Mouse (Mus musculus) kidney, embryonic 14.5 days (tissue): Measurements from ENCODE around the gene Cmpk1. TPM values are rescaled to one million over a fixed set of nuclear protein-coding genes. Genes with fewer than 3 reads are reported as not detected.
A peak's percentile ranks its signal among the peaks of the same experiment; 100 is the strongest.

Source experiments
- ATAC-seq: fragments of 200-750 bp; cut with Nextera tagmentation; 2 replicates; pipeline ENCODE4 v1.8.0; 2017; ENCODE audit warnings: moderate number of reproducible peaks, mild to moderate bottlenecking, moderate TSS enrichment, moderate library complexity; ENCODE audit not compliant: low FRiP score, low TSS enrichment
- H3K27ac ChIP-seq: fragments of 300-500 bp; sonication (generic); 2 replicates; pipeline ENCODE4 v1.5.1; 2014; ENCODE audit warnings: low read depth, mild to moderate bottlenecking, low read length, moderate library complexity, mixed read lengths
- H3K27me3 ChIP-seq: fragments of 300-500 bp; sonication (generic); 2 replicates; pipeline ENCODE4 v1.6.1; 2014; ENCODE audit warnings: mild to moderate bottlenecking, low read length; ENCODE audit not compliant: control insufficient read depth, insufficient read depth
- H3K36me3 ChIP-seq: fragments of 300-500 bp; sonication (generic); 2 replicates; pipeline ENCODE4 v1.6.1; 2014; ENCODE audit warnings: low read length, mixed read lengths; ENCODE audit not compliant: control insufficient read depth, insufficient read depth
- H3K4me1 ChIP-seq: fragments of 300-500 bp; sonication (generic); 2 replicates; pipeline ENCODE4 v1.6.1; 2014; ENCODE audit warnings: low read length, mixed read lengths; ENCODE audit not compliant: control insufficient read depth, insufficient read depth
- H3K4me2 ChIP-seq: fragments of 300-500 bp; sonication (generic); replicated peaks from 2 replicates; pipeline ENCODE4 v1.6.1; 2014; ENCODE audit warnings: low read depth, mild to moderate bottlenecking, low read length
- H3K4me3 ChIP-seq: fragments of 300-500 bp; sonication (generic); 2 replicates; pipeline ENCODE4 v1.5.1; 2014; ENCODE audit warnings: mild to moderate bottlenecking, low read length
- H3K9ac ChIP-seq: fragments of 300-500 bp; sonication (generic); 2 replicates; pipeline ENCODE4 v1.6.1; 2014; ENCODE audit warnings: low read depth, mild to moderate bottlenecking, low read length, moderate library complexity
- H3K9me3 ChIP-seq: fragments of 300-500 bp; sonication (generic); 2 replicates; pipeline ENCODE4 v1.6.1; 2016; ENCODE audit warnings: low read length; ENCODE audit not compliant: control insufficient read depth
- WGBS: fragments of 180-500 bp; shearing (Covaris S2); extraction: QIAGEN DNeasy Blood & Tissue Kit; methylation state at CpG from one replicate; pipeline ENCODE4 v1.1.7; 2014; 5-methylcytosine and 5-hydroxymethylcytosine counted together
- polyA plus RNA-seq: library from polyadenylated mRNA; unstranded; fragments of >200 nt; fragmentation: Nextera tagmentation; extraction: Ambion mirVana; gene quantifications from 2 replicates; pipeline ENCODE4 v1.2.1, GENCODE M21; 2014

Gene Cmpk1
- polyA plus RNA-seq, 1 experiment from 2014 or later: 91.4 TPM

GRCm38 (mm10) chr4:114957403-114957802, 29.6 kb downstream of the Cmpk1 start:
- Histone ChIP-seq H3K4me1 (no peaks in the 10 kb centered on the region), H3K4me2 (no peak overlapping the region), H3K27me3 (no peaks in the 10 kb centered on the region), H3K4me3 (no peak overlapping the region), H3K27ac (no peak overlapping the region), H3K9me3 (no peaks in the 10 kb centered on the region), H3K9ac (no peak overlapping the region), H3K36me3 (peaks cover 8% of the 10 kb centered on the region)
- no peak for ATAC-seq

- no peaks in the 10 kb centered on the region for H3K9me3 ChIP-seq
- no peak overlapping the region for H3K4me3 ChIP-seq
- H3K36me3 ChIP-seq: no peaks in the 10 kb centered on the region; the same call in 1 of the 2 replicates
- no peaks in the 10 kb centered on the region for H3K27me3 ChIP-seq
- H3K4me1 ChIP-seq: no peaks in the 10 kb centered on the region
- no peak overlapping the region for H3K27ac ChIP-seq
- H3K9ac ChIP-seq: no peak overlapping the region
- 84% methylated on average over 3 of the region's 3 CpGs for WGBS
- ATAC-seq: peak; percentile 55
- H3K4me2 ChIP-seq: no peak overlapping the region
Observed at GRCm38 (mm10) chr4:114953172-114953571, 33.9 kb downstream of the Cmpk1 start.

GRCm38 (mm10) chr4:114947852-114948481, 39.1 kb downstream of the Cmpk1 start:
- no peak overlapping the region for H3K27ac ChIP-seq
- H3K4me3 ChIP-seq: no peak overlapping the region
- peaks cover 8% of the 10 kb centered on the region; the same call in 1 of the 2 replicates for H3K27me3 ChIP-seq
- 56% methylated on average over 7 of the region's 7 CpGs for WGBS
- no peaks in the 10 kb centered on the region for H3K4me1 ChIP-seq
- no peak for ATAC-seq
- no peak overlapping the region for H3K4me2 ChIP-seq
- no peaks in the 10 kb centered on the region for H3K36me3 ChIP-seq
- H3K9ac ChIP-seq: no peak overlapping the region
- no peaks in the 10 kb centered on the region for H3K9me3 ChIP-seq

GRCm38 (mm10) chr4:114947395-114947794, 39.6 kb downstream of the Cmpk1 start:
- no peak overlapping the region for H3K9ac ChIP-seq
- peaks cover 1% of the 10 kb centered on the region; the same call in 1 of the 2 replicates for H3K4me1 ChIP-seq
- no peak overlapping the region for H3K4me2 ChIP-seq
- H3K27me3 ChIP-seq: peaks cover 8% of the 10 kb centered on the region; the same call in 1 of the 2 replicates
- H3K4me3 ChIP-seq: no peak overlapping the region
- no peak overlapping the region for H3K27ac ChIP-seq
- no peaks in the 10 kb centered on the region for H3K36me3 ChIP-seq
- 27% methylated on average over 6 of the region's 6 CpGs for WGBS
- H3K9me3 ChIP-seq: no peaks in the 10 kb centered on the region
- ATAC-seq: peak; percentile 77

- Histone ChIP-seq H3K27me3 (peaks cover 8% of the 10 kb centered on the region; the same call in 1 of the 2 replicates), H3K4me3 (no peak overlapping the region), H3K4me2 (no peak overlapping the region), H3K9ac (no peak overlapping the region), H3K9me3 (no peaks in the 10 kb centered on the region), H3K36me3 (no peaks in the 10 kb centered on the region), H3K4me1 (peaks cover 6% of the 10 kb centered on the region; the same call in 1 of the 2 replicates), H3K27ac (no peak overlapping the region)
- ATAC-seq: no peak
- WGBS: 82% methylated on average over 4 of the region's 4 CpGs
Observed at GRCm38 (mm10) chr4:114946416-114946815, 40.6 kb downstream of the Cmpk1 start.

GRCm38 (mm10) chr4:114945021-114945420, 42.0 kb downstream of the Cmpk1 start:
- Histone ChIP-seq H3K4me1 (peaks cover 6% of the 10 kb centered on the region; the same call in 1 of the 2 replicates), H3K9ac (no peak overlapping the region), H3K36me3 (no peaks in the 10 kb centered on the region), H3K4me2 (no peak overlapping the region), H3K9me3 (no peaks in the 10 kb centered on the region), H3K4me3 (no peak overlapping the region), H3K27me3 (peaks cover 8% of the 10 kb centered on the region; the same call in 1 of the 2 replicates), H3K27ac (no peak overlapping the region)
- ATAC-seq: no peak
- WGBS: 35% methylated on average over 5 of the region's 5 CpGs

- Histone ChIP-seq H3K36me3 (no peaks in the 10 kb centered on the region), H3K27me3 (peaks cover 8% of the 10 kb centered on the region; the same call in 1 of the 2 replicates), H3K4me2 (no peak overlapping the region), H3K27ac (no peak overlapping the region), H3K9ac (no peak overlapping the region), H3K4me1 (peaks cover 6% of the 10 kb centered on the region; the same call in 1 of the 2 replicates), H3K4me3 (no peak overlapping the region), H3K9me3 (no peaks in the 10 kb centered on the region)
- no peak for ATAC-seq
- 27% methylated on average over 8 of the region's 8 CpGs for WGBS
Observed at GRCm38 (mm10) chr4:114942583-114942982, 44.5 kb downstream of the Cmpk1 start.

- H3K27me3 ChIP-seq: peaks cover 8% of the 10 kb centered on the region; the same call in 1 of the 2 replicates
- WGBS: 46% methylated on average over 4 of the region's 4 CpGs
- H3K27ac ChIP-seq: no peak overlapping the region
Observed at GRCm38 (mm10) chr4:114942112-114942511, 44.9 kb downstream of the Cmpk1 start.

GRCm38 (mm10) chr4:114941311-114941710, 45.7 kb downstream of the Cmpk1 start:
- Histone ChIP-seq H3K36me3 (no peaks in the 10 kb centered on the region), H3K4me2 (no peak overlapping the region), H3K27ac (no peak overlapping the region), H3K9ac (no peak overlapping the region), H3K4me1 (peaks cover 6% of the 10 kb centered on the region; the same call in 1 of the 2 replicates), H3K4me3 (no peak overlapping the region), H3K27me3 (peaks cover under 1% of the 10 kb centered on the region; the same call in 1 of the 2 replicates), H3K9me3 (no peaks in the 10 kb centered on the region)
- WGBS: 64% methylated on average over 4 of the region's 4 CpGs
- ATAC-seq: no peak

More at GRCm38 (mm10) chr4:114942112-114942511, 44.9 kb downstream of the Cmpk1 start:
- no peak overlapping the region for H3K4me3 ChIP-seq
- H3K9ac ChIP-seq: 0 out of 2 replicates have a peak overlapping the region, but pooled peaks have one; percentile 18
- H3K4me2 ChIP-seq: no peak overlapping the region
- no peak for ATAC-seq
- H3K36me3 ChIP-seq: no peaks in the 10 kb centered on the region
- peaks cover 6% of the 10 kb centered on the region; the same call in 1 of the 2 replicates for H3K4me1 ChIP-seq
- H3K9me3 ChIP-seq: no peaks in the 10 kb centered on the region
